Mouse (Mus musculus) heart, postnatal 4 days (tissue): ENCODE data around the gene Gpx5. TPM values are rescaled to one million over a fixed set of nuclear protein-coding genes. Genes with fewer than 3 reads are reported as not detected.
"Not testable (repeated sequence)": the region's sequence is repeated elsewhere in the genome, so short reads cannot be mapped to it uniquely, and the experiment has no call there.

Source experiments
- DNase-seq: peaks from one replicate; pipeline ENCODE4 v3.0.0; 2021
- total RNA-seq, 2 experiments: library from RNA; stranded (reverse); gene quantifications; 2 replicates each; pipeline ENCODE4 v1.2.3; 2021

The Gpx5 gene
- total RNA-seq, 2 experiments from 2014 or later, result not detected

- no peak for DNase-seq
These were observed 28.2 kb downstream of the Gpx5 start for GRCm38 (mm10) chr13:21264366-21264765.

- no peak for DNase-seq
These were observed 28.6 kb downstream of the Gpx5 start for GRCm38 (mm10) chr13:21263910-21264309.

GRCm38 (mm10) chr13:21262787-21263461 is 29.6 kb downstream of the Gpx5 start:
- no peak for DNase-seq

GRCm38 (mm10) chr13:21260289-21260688 is 32.2 kb downstream of the Gpx5 start:
- no peak for DNase-seq

- peak; percentile 32 for DNase-seq
These were observed 32.8 kb downstream of the Gpx5 start for GRCm38 (mm10) chr13:21259677-21260113.

GRCm38 (mm10) chr13:21259171-21259631 is 33.3 kb downstream of the Gpx5 start:
- no peak for DNase-seq

DNA sequence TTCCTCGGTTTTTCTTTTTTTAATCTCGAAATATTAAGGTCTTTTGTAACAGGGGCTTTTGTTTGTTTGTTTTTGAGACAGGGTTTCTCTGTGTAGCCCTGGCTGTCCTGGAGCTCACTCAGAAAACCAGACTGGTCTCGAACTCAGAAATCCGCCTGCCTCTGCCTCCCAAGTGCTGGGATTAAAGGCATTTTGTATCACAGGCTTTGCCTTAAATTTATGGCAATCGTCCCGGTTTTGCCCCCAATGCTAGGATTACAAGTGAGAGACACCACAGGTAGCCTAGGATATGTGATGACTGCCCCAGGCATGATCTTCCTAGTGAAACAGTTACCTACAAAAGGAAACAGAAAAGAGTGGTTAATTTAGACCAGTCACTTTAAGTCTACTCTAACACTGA is 34.0 kb downstream of the Gpx5 start:
- DNase-seq, result no peak

DNA sequence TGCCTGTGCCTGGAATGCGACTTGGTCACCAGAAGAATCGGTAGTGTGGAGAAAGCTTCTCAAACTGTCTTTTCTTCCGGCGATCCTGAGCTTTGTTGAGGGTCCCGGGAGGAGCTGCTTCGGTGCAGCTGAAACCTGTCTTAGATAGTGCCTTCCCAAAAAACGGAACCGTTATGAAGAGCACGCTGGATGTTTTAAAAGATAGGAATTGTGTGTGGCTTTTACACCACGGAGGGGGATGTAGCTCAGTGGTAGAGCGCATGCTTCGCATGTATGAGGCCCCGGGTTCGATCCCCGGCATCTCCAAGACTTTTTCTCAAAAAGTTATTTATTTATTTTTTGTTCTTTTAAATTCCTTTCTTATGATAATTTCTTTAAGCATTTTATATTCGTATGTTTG is 38.5 kb downstream of the Gpx5 start:
- no peak for DNase-seq

DNA sequence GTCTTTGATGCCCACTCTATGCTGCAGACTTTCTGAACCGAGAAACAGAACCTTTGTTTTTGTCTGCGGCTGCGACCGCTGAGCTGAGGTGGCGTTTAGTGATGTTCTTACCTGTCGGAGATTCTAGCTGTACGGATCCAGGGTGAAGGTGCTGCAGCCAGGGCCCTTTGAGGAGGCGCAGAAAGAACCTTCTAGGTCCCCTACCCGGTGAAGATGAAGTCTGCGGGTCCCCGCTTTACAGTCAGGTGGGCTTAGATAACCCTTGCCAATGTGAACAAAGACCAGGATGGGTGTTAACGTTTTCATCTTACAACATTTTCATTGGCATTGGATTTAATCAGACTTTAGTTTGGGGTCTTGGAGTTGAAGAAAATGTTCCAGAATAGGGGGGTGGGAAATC is 39.0 kb downstream of the Gpx5 start:
- DNase-seq, result no peak

DNA sequence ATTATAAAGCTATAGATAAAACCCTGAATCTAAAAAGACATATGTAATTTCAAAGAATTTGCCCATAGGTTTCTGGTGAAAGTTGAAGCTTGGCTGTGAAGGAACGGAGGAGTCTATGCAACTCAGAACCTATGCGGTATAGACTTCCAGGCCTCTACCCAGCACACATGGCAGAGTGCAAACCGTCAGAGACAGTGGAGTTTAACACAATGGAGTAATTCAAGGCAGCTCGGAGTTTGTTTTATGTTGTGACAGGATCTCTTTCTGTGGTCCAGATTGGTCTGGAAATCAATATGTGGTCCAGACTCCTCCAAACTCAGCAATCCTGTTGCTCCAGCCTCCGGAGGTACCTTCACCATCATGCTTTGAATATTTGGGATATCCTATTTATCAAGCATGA is 39.5 kb downstream of the Gpx5 start:
- no peak for DNase-seq

- DNase-seq, result no peak
These were observed 42.4 kb downstream of the Gpx5 start for GRCm38 (mm10) chr13:21250074-21250681.

DNA sequence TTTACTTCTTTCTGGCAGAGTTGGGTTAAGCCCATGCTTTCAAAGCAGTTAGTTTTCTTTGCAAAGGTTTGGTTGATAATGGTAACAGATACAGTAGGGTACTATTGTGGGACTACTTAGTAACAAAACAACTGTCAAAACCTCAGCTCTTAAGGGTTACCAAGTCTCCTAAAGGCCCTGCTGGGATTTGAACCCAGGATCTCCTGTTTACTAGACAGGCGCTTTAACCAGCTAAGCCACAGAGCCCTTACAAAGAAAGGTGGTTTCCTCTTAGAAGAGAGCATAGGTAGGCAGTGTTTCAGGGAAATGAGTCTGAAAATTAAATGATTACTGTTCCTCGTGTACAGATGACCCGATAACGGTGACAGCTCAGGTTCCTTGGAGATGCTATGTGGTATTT is 43.5 kb downstream of the Gpx5 start:
- DNase-seq, result no peak

DNA sequence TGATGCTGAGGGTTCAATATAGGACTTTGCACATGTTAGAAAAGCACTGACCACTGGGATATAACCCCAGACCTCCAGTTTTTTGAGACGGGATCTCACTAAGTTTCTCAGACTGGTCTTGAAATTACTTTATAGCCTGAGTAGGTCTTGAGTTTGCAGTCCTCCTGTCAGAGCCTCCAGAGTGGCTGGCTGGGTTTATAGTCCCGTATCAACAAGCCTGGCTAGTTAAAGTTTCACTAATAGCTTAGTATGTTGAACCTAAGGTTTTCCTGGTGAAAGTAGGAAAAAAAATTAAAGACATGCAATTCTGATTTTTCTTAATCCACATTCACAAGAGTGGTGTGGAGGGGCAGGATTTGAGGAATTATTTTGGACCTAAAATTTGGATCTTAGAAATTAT is 46.3 kb downstream of the Gpx5 start:
- DNase-seq, result no peak

GRCm38 (mm10) chr13:21244967-21245366 is 47.6 kb downstream of the Gpx5 start:
- not testable (repeated sequence) for DNase-seq

- no peak for DNase-seq
These were observed 48.4 kb downstream of the Gpx5 start for GRCm38 (mm10) chr13:21244089-21244488.

DNA sequence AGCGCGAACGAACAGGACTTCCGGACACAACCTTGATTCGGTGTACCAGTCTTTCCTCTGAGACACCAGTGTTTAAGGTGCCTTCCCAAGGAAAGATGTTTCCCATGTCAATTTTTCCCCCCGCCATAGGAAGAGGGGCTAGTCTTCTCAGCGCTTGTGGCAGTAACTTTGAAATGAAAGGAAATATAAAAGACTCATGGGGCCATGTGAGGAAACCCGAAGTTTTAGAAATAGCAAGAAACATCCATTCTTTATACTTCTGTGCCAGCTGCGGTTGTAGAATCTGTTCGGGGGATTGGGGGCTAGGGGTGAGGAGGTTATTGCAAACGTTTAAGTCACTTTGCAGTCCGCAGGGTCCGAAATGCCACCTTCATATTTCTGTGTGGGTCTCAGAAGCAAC is 49.3 kb downstream of the Gpx5 start:
- DNase-seq, result no peak

DNA sequence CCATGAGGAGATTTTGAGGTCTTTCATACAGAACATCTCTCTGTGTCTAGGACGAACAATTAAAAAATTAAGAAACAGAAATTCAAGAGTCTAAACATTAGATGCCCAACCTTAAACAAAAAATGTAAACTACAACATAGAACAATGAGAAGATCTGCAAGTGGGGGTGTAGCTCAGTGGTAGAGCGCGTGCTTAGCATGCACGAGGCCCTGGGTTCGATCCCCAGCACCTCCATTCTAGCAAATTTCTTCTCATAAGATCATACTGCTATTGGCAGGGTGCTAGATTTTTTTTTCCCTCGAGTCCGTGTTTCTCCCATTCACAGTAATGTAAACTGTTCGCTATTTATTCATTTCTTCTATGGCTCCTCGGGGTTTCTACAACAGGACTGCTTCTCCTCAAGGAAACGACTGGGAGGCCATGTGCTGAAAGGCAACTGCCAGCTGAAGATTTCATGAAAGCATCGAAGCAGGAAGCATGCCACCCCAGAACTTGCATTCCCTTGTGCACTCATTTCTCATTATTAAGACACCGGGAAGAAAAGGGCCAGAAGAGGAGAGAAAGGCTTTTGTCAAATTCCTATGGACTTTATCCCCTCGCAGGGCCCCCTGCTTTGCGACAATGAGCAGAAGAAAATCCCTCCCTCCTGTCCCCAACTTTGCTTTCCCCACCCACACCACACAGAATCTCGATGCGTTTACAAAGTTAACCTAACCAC is 50.0 kb downstream of the Gpx5 start:
- DNase-seq, result no peak

DNA sequence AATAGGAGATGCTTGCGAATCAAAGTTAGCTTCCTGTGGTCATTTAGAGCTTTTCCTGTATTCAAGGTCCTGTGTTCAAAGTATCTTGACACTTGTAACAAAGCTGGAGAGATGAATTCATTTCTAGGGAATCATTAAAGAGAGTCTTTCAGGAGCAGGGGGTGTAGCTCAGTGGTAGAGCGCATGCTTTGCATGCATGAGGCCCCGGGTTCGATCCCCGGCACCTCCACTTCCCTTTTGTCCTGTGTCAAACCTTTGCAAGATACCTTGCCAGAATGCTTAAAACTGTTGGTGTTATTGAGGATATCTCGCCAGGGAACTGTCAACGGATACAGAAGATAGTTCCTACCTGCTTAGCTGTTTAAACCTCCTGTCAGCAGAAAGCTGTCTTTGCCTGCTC is 51.7 kb downstream of the Gpx5 start:
- no peak for DNase-seq

- DNase-seq, result no peak
These were observed 55.4 kb downstream of the Gpx5 start for GRCm38 (mm10) chr13:21237161-21237560.

- DNase-seq, result no peak
These were observed 55.8 kb downstream of the Gpx5 start for GRCm38 (mm10) chr13:21236714-21237113.
